Mouse (Mus musculus) ES-Bruce4 (cell line): ENCODE data around the gene Limd2.

Source experiments
- CTCF ChIP-seq: IDR thresholded peaks from one replicate; pipeline ENCODE4 v1.8.1; 2011; ENCODE audit warnings: low read depth, low read length
- POLR2A ChIP-seq: IDR thresholded peaks from one replicate; pipeline ENCODE4 v1.8.1; 2011; ENCODE audit warnings: low read length; ENCODE audit not compliant: insufficient read depth

DNA sequence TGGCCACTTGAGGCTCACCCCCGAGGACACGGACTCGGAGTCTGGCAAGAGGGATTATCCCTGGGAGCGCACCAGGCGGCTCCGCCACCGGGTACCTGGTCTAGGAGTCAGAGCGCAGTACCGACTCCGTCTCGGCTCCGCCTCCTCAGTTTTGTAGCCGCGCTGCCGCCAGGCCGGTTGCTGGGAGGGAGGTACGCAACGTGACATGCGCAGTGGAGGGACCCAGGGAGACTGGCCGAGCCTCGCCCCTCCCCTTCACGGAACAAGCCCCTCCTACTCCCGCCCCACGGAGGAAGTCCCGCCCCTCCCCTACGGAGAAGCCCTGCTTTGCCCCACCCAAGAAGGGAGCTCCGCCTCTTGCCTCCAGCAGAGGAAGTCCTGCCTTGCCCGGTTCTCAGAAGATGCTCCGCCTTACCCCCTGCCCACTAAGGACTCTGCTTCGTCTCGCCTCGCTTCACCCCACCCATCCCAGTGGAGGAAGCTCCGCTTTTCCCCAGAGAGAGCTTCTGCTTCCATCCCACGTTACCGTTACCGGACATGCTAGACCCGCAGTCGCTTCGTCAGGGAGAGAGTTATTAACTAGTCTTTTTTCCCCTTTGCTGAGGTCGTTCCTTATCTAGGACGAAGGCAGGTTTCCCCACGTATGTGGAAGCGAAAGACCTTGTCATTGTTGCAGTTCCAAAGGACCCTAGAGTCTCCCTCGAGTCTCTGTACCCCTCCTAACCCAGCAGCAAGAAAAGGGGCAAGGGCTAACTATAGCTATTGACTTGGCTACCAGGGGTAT lies 32.9 kb upstream of the Limd2 start:
- TF ChIP-seq POLR2A (peak; percentile 73), CTCF (no peak)
